Mouse (Mus musculus): ENCODE results near the gene Dtnb. TPM values are rescaled to one million over a fixed set of nuclear protein-coding genes. Genes with fewer than 3 reads are reported as not detected.

Dtnb gene
- polyA plus RNA-seq, 1 experiment from 2014 or later = 18.8 TPM

DNA sequence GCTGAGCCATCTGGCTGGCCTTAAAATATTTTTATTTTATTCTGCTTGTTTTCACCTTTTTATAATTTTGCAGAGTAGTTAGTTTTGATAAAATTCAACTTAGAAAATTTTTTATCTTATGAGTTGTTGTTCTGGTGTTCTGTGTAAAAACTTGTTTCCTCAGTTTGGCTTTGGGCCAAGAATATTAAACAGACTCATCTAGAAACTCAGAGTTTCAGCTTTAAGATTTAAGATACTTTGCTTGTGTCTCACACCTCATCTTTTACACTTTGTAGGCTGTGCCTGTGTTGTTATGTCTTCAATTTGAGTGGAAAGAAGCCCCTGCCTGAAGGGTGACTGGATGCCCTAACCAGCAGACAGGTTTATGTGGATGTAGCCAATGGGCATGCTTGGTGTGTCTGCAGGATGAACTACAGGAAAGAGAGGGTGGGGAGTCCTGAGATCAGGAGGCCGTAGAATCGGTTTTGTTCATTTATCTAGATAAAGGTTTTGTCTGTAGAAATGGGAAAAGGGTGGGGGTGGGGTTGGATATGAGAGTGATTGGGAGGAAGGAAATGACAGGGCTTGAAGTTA, 7.9 kb downstream of the Dtnb start:
- TF ChIP-seq EP300 (IDR thresholded peaks at IDR 0.05) (no peak), CTCF (IDR thresholded peaks at IDR 0.05) (no peak)
- DNase-seq (ENCODE audit: low spot score) (no peak), ATAC-seq (no peak)
- Histone ChIP-seq H3K36me3 (ENCODE audit: insufficient read depth, low read length) (no peaks in the 10 kb centered on the region), H3K27ac (ENCODE audit: low read length) (no peak overlapping the region), H3K4me2 (replicated peaks; ENCODE audit: low read depth, low read length) (no peak overlapping the region), H3K4me1 (ENCODE audit: insufficient read depth, low read depth, low read length) (no peaks in the 10 kb centered on the region), H3K4me3 (ENCODE audit: low read depth, low read length) (no peak overlapping the region), H3K9ac (replicated peaks; ENCODE audit: low read depth) (no peak overlapping the region), H3K27me3 (replicated peaks; ENCODE audit: insufficient read depth, low read length) (no peaks in the 10 kb centered on the region), H3K9me3 (ENCODE audit: low read length) (no peaks in the 10 kb centered on the region)
- 55% methylated on average over 2 of the region's 2 CpGs for WGBS

DNA sequence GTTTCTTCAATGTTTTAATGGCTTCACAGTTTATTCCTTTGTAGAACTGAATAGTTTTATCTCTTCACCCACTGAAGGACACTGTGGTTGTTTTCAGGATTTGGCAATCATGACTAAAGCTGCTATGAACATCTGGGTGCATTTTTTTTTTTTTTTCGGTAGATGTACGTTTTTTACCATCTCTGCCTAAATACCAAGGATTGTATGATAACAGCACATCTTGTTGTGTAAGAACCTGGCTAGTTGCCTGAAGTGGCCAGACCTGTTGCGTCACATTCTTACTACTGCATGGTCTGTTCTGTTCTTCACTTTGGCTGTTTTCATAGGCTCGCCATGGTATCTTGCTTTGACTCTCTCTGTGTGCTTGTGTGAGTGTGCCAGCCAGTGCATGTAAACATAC, 10.4 kb downstream of the Dtnb start:
- DNase-seq (ENCODE audit: low spot score) (peak; percentile 63), ATAC-seq (peak; percentile 77)
- TF ChIP-seq EP300 (IDR thresholded peaks at IDR 0.05) (peak; percentile 68; the same call in 1 of the 2 replicates), CTCF (IDR thresholded peaks at IDR 0.05) (no peak)
- Histone ChIP-seq H3K4me2 (replicated peaks; ENCODE audit: low read depth, low read length) (no peak overlapping the region), H3K9ac (replicated peaks; ENCODE audit: low read depth) (no peak overlapping the region), H3K36me3 (ENCODE audit: insufficient read depth, low read length) (no peaks in the 10 kb centered on the region), H3K27ac (ENCODE audit: low read length) (no peak overlapping the region), H3K4me3 (ENCODE audit: low read depth, low read length) (no peak overlapping the region), H3K27me3 (replicated peaks; ENCODE audit: insufficient read depth, low read length) (no peaks in the 10 kb centered on the region), H3K9me3 (ENCODE audit: low read length) (no peaks in the 10 kb centered on the region), H3K4me1 (ENCODE audit: insufficient read depth, low read depth, low read length) (no peaks in the 10 kb centered on the region)
- WGBS = 31% methylated on average over 4 of the region's 4 CpGs

DNA sequence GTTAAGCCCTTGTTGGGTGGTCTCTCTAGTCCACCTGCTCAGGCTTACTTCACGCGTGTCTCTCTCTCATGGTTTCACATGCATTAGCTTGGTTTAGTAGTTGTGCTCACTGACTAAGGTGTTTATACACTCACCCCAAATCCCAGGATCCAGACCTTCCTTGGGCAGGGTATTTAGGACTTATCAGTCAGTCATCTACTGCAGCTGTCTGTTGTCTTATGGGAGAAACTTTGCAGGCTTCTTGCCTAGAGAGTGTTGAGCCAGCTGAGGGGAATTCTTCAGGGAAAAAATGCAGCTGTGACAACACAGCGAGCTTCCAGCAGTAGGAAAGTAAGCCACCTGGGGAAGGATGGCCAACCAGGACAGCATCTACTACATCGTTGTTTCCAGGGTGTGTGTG, 13.3 kb downstream of the Dtnb start:
- no peak overlapping the region for H3K9ac ChIP-seq (replicated peaks; ENCODE audit: low read depth)
- no peak for DNase-seq (ENCODE audit: low spot score)
- TF ChIP-seq EP300 (IDR thresholded peaks at IDR 0.05) (no peak), CTCF (IDR thresholded peaks at IDR 0.05) (no peak)
- H3K27ac ChIP-seq (ENCODE audit: low read length) = no peak overlapping the region
- H3K4me2 ChIP-seq (replicated peaks; ENCODE audit: low read depth, low read length) = no peak overlapping the region
- no peaks in the 10 kb centered on the region for H3K9me3 ChIP-seq (ENCODE audit: low read length)
- H3K4me3 ChIP-seq (ENCODE audit: low read depth, low read length) = no peak overlapping the region
- ATAC-seq = no peak
- H3K36me3 ChIP-seq (ENCODE audit: insufficient read depth, low read length) = no peaks in the 10 kb centered on the region
- 65% methylated on average over 4 of the region's 4 CpGs for WGBS
- H3K27me3 ChIP-seq (replicated peaks; ENCODE audit: insufficient read depth, low read length) = no peaks in the 10 kb centered on the region
- H3K4me1 ChIP-seq (ENCODE audit: insufficient read depth, low read depth, low read length) = no peaks in the 10 kb centered on the region

DNA sequence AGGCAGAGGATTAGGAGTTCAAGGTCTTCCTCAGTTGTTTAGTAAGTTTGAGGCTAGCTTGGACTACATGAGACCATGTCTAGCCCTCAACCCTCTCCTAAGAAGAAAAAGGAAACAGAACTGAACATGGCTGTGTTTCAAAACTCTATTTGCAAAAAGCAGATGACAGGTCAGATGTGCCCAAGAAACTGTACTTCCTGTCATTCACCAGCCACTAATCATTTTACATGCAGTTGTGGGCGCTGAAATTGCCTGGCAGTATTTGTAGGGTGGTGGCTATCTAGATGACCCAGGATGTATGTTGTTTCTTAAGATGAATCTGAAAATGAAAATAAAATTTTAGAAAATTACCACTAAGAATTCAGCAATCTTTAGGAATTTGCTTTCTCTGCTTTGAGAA, 14.8 kb downstream of the Dtnb start:
- H3K27me3 ChIP-seq (replicated peaks; ENCODE audit: insufficient read depth, low read length) = no peaks in the 10 kb centered on the region
- no peak overlapping the region for H3K27ac ChIP-seq (ENCODE audit: low read length)
- TF ChIP-seq EP300 (IDR thresholded peaks at IDR 0.05) (no peak), CTCF (IDR thresholded peaks at IDR 0.05) (no peak)
- DNase-seq (ENCODE audit: low spot score) = no peak
- no peak overlapping the region for H3K4me3 ChIP-seq (ENCODE audit: low read depth, low read length)
- H3K9ac ChIP-seq (replicated peaks; ENCODE audit: low read depth) = no peak overlapping the region
- H3K36me3 ChIP-seq (ENCODE audit: insufficient read depth, low read length) = no peaks in the 10 kb centered on the region
- H3K4me1 ChIP-seq (ENCODE audit: insufficient read depth, low read depth, low read length) = no peaks in the 10 kb centered on the region
- no peak for ATAC-seq
- 69% methylated on average over 1 of the region's 1 CpGs for WGBS
- no peak overlapping the region for H3K4me2 ChIP-seq (replicated peaks; ENCODE audit: low read depth, low read length)
- H3K9me3 ChIP-seq (ENCODE audit: low read length) = no peaks in the 10 kb centered on the region

DNA sequence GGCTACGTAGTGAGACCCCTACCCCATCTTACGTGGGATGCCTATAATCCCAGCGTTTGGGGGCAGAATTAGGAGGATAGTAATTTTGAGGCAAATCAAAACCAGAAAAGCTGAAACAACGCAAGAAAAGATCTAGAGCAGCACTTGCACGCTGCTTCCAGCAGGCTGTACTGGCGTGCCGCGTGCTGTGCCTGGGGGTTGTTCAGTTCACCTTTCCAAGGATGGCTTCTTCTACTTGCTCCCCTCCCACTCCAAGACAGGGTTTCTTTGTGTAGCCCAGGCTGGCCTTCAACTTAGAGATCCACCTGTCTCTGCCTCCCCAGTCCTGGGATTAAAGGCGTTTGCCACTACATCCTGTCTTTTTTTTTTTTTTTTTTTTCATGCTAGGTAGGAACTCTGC, 17.9 kb downstream of the Dtnb start:
- Histone ChIP-seq H3K9me3 (ENCODE audit: low read length) (no peaks in the 10 kb centered on the region), H3K4me2 (replicated peaks; ENCODE audit: low read depth, low read length) (no peak overlapping the region), H3K36me3 (ENCODE audit: insufficient read depth, low read length) (no peaks in the 10 kb centered on the region), H3K9ac (replicated peaks; ENCODE audit: low read depth) (no peak overlapping the region), H3K4me1 (ENCODE audit: insufficient read depth, low read depth, low read length) (no peaks in the 10 kb centered on the region), H3K27ac (ENCODE audit: low read length) (no peak overlapping the region), H3K4me3 (ENCODE audit: low read depth, low read length) (no peak overlapping the region), H3K27me3 (replicated peaks; ENCODE audit: insufficient read depth, low read length) (no peaks in the 10 kb centered on the region)
- ATAC-seq (no peak), DNase-seq (ENCODE audit: low spot score) (no peak)
- 97% methylated on average over 9 of the region's 9 CpGs for WGBS
- TF ChIP-seq CTCF (IDR thresholded peaks at IDR 0.05) = no peak
- no peak for TF ChIP-seq EP300 (IDR thresholded peaks at IDR 0.05)

DNA sequence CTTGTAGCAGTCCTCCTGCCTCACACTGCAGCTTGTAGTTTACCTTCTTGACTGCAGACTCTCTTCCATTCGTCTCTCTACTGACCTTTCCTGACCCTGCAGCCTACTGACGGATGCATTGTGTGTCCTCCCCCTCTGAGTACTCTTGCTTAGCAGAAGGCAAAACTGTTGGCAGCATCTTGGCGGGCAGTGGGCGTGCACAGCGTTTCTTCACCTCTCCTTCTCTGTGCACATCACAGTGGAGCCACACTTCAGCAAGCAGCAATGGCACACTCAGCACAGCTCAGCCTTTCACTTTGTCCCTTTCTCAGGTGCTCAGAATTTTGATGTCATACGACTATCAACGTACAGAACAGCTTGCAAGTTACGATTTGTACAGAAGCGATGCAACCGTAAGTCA, 19.4 kb downstream of the Dtnb start:
- 80% methylated on average over 10 of the region's 10 CpGs for WGBS
- ATAC-seq (no peak), DNase-seq (ENCODE audit: low spot score) (no peak)
- Histone ChIP-seq H3K9ac (replicated peaks; ENCODE audit: low read depth) (no peak overlapping the region), H3K27me3 (replicated peaks; ENCODE audit: insufficient read depth, low read length) (no peaks in the 10 kb centered on the region), H3K9me3 (ENCODE audit: low read length) (no peaks in the 10 kb centered on the region), H3K27ac (ENCODE audit: low read length) (no peak overlapping the region), H3K4me1 (ENCODE audit: insufficient read depth, low read depth, low read length) (no peaks in the 10 kb centered on the region), H3K4me3 (ENCODE audit: low read depth, low read length) (no peak overlapping the region), H3K4me2 (replicated peaks; ENCODE audit: low read depth, low read length) (no peak overlapping the region), H3K36me3 (ENCODE audit: insufficient read depth, low read length) (no peaks in the 10 kb centered on the region)
- TF ChIP-seq CTCF (IDR thresholded peaks at IDR 0.05) (no peak), EP300 (IDR thresholded peaks at IDR 0.05) (no peak)

DNA sequence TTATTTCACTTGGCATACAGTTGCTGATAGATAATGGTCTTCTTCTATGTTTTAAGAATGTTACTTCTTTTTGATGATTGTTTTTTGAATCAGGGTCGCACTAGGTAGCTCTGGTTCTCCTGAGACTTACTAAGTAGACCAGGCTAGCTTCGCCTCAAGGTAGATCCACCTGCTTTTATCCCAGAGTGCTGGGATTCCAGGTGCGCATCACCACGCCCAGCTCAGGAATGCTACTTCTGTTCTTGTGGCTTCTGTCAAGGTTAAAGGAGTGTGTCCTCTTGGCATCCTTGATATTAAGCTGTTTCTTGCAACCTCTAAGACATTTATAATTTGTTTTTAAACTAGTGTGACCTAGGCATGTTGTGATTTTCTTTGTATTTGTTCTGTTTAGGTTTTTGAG, 30.6 kb downstream of the Dtnb start:
- WGBS = 83% methylated on average over 4 of the region's 4 CpGs
- H3K9me3 ChIP-seq (ENCODE audit: low read length) = no peaks in the 10 kb centered on the region
- H3K36me3 ChIP-seq (ENCODE audit: insufficient read depth, low read length) = no peaks in the 10 kb centered on the region
- no peak for ATAC-seq
- H3K27me3 ChIP-seq (replicated peaks; ENCODE audit: insufficient read depth, low read length) = no peaks in the 10 kb centered on the region
- H3K4me1 ChIP-seq (ENCODE audit: insufficient read depth, low read depth, low read length) = no peaks in the 10 kb centered on the region
- no peak overlapping the region for H3K9ac ChIP-seq (replicated peaks; ENCODE audit: low read depth)
- no peak overlapping the region for H3K4me2 ChIP-seq (replicated peaks; ENCODE audit: low read depth, low read length)
- DNase-seq (ENCODE audit: low spot score) = no peak
- H3K4me3 ChIP-seq (ENCODE audit: low read depth, low read length) = no peak overlapping the region
- H3K27ac ChIP-seq (ENCODE audit: low read length) = no peak overlapping the region
- TF ChIP-seq EP300 (IDR thresholded peaks at IDR 0.05) (no peak), CTCF (IDR thresholded peaks at IDR 0.05) (no peak)

All from lung, postnatal 0 days (tissue).